Mouse (Mus musculus) CD4-positive, CD25-positive, alpha-beta regulatory T cell, adult 2 months (primary cell): Measurements from ENCODE around the gene Stard5.
A peak's percentile ranks its signal among the peaks of the same experiment; 100 is the strongest.

ENCODE experiments used
- DNase-seq: peaks from one replicate; pipeline ENCODE4 v3.0.0-alpha.2; 2012; ENCODE audit warnings: low read depth, low spot score

Stard5 gene

DNA sequence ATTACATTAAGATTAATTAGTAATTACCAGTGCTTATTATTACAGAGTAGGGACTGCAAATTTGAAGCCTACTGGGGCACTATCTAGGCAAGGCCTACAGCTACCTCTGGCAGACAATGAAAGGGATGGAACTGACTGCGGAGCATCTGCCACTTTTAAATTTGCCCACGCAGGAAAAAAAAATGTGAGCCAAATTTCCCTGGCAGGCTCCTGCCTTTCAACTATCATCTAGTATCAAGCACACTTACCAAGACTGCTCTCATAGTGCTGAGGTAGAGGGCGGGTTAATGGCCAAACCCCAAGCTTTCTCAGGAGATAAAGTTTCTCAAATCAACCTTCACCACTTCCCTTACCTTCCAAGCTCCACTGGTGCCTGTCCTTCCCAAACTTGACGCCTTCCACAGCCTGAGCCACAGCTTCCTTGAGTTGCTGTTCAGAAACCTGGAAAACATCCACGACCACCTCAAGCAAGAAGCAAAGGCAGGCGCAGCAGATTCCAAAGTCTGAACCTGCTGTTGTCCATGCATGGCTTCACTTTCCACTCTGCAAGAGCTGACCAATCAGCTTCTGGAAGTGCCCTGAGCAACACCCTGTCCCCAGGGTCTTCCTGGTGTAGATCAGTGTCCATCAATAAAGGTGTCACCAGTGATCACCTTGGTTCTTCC, 31.1 kb downstream of the Stard5 start:
- DNase-seq, result no peak

DNA sequence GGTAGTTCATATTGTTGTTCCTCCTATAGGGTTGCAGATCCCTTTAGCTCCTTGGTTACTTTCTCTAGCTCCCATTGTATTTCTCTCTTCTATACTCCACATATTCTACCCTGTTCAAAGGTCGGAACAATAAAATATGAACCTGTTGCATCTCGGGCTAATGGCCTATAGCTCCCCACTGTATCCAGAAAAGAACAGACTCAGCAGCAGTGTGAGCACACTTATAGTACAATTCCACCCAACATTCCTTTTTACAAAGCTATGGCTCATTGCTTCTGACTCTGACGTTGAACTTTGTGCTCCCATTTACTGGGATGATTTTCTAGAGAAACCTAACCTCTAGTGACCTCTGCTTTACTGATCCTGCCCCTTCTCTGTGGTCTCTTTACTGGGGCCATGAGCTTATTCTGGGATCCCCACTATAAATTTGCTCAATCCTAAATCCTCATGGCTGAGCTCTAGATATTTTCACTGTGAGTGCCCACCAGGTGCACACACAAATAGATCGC, 34.4 kb downstream of the Stard5 start:
- DNase-seq, result no peak

- DNase-seq, result no peak
Observed at GRCm38 (mm10) chr7:83667936-83668645, 36.3 kb downstream of the Stard5 start.

GRCm38 (mm10) chr7:83668724-83669123, 37.0 kb downstream of the Stard5 start:
- DNase-seq, result peak; percentile 43

DNA sequence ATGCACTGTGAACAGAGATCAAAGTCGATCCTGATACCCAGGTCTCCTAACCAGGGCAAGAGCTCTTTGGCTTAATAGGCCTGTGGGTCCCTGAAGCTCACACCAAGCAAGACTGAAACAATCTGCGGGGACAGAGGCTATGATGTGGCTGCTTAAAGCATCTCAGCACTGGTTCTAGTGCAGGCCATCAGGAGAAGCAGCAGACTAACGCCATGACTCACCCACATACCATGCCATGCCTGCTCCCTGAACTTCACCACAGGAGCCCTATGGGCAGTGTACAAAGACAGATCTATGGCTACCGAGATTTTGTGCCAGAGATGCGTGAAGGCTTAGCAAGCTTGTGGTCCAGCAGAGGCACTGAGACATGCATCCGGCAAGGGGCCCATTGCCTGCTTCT, 39.8 kb downstream of the Stard5 start:
- no peak for DNase-seq

GRCm38 (mm10) chr7:83675545-83676254, 43.9 kb downstream of the Stard5 start:
- peak; percentile 75 for DNase-seq

DNA sequence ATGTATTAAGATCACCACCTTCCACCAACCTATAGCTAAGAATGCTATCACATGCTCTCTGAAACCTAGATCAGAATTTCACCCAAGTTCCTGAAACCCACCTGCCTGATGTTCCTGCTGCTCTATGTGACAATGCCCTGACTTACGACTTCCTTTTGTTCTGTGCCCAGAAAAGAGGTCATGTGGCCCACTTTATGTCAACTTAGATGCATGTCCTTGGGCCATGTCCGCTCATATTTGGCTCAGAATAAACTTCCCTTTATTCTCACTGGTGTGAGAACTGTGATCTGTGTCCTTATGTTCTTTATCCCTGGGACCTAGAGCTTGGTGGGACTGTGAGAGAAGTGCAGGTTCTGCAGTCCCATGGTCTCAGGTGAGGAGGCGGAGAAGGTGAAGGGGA, 45.5 kb downstream of the Stard5 start:
- no peak for DNase-seq

- DNase-seq, result no peak
Observed at GRCm38 (mm10) chr7:83678506-83678905, 46.7 kb downstream of the Stard5 start.

GRCm38 (mm10) chr7:83682640-83683274, 51.0 kb downstream of the Stard5 start:
- no peak for DNase-seq

DNA sequence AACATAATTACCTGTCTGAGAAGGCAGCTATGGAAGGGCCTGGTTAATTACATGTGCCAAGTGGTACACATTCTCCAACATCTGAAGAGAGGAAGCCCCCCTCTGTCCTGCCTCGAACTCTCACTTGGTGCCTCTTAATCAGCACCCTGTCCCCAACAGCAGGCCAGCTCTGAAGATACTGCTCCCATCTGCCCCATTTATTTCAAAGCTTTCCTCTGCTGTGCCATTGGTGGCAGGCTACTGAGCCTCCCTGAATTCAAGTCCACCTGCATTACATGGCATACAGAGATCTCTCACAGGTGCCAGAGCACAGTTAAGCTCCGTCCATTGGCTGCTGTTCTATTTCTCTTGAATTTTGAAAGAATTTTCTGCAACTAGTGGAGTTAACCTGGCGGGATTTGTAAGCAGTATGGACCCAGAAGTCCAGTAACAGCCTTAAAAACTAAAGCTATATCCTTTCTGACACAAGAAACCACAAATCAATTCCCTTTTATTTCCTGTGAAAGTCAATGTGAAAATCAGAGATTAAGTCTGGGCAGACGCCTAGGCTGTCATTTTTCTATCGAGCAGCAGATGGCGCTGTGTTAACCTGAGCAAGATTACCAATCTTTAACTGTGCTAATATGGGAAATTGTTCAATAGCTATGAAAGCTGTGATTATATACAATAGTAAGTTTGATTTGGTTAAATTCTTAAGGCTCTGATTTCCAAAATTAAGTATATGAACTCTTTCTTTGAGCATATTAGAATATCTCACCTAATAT, 63.9 kb downstream of the Stard5 start:
- DNase-seq, result peak; percentile 70

DNA sequence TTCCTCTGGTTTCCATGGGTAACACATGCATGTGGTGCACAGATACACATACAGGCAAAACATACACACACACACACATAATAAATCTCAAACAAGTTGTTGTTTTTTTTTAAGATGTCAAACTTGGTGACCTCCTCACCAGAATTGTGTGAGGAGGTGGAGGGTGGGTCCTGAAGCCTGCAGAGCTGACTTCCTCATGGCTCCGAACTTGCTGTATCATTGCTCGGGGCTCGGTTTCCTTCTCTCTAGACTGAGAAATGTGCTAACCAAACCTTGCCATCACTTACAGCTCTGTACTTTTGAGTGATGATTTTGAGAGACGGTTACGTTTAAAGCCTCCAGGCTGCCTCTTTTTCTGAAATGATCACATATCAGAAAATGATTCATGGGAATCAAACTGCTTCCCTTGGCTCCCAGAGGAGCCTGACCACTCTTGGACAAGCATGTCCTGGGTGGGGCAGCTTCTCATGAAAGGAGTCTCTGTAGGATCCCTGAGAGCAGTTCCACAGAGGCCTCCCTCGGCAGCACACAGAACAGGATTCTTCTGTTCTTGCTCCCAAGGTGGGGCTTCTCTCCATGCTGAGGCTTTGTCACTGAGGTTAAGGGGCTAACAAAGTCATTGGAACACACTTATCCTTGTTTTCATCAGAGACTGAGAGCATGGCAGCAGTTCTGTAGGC, 67.4 kb downstream of the Stard5 start:
- DNase-seq, result no peak
